Mouse (Mus musculus) urinary bladder, postnatal 4 days (tissue): ENCODE results near the gene B3gntl1.

Experiments
- DNase-seq, 2 experiments: peaks; one replicate each; pipeline ENCODE4 v3.0.0; 2021 to 2022; ENCODE audit warnings: low spot score in 2 of 2

Gene B3gntl1

DNA sequence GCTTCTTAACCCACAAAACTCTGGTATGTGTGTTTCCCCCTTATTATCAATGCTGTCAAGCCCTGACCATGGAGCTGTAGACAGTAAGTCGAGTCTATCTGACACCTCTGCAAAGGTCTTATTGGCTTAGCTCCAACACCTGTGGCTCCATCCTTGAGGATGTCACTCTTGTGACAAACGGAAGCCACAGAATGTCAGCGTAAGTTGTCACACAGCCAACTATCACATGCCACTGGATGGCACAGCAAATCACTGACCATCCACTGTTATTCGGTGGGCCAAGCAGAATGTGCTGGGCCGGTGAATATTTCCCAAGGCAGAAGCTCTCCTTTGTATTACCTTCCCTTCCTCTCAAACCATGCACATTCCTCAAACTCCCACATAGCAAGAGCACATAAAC is 24.8 kb downstream of the B3gntl1 start:
- DNase-seq: no peak

DNA sequence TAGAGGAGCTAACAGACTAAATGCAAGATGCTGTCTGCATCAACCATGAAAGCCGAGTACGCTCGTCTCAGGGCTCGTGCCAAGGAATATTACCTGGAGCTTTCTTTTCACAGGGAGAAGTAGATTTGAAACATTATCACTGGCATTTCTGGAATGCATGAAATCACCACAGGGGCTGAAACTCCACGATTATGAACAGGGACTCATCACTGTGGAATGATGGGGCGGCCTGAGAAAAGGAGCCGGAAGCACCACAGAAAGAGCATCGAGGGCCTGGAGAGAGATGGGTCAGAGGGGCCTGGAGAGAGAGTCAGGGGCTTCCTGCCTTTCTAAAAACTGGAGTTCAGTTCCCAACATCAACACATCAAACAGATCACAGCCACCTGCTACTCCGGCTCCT is 25.6 kb downstream of the B3gntl1 start:
- DNase-seq: no peak

DNA sequence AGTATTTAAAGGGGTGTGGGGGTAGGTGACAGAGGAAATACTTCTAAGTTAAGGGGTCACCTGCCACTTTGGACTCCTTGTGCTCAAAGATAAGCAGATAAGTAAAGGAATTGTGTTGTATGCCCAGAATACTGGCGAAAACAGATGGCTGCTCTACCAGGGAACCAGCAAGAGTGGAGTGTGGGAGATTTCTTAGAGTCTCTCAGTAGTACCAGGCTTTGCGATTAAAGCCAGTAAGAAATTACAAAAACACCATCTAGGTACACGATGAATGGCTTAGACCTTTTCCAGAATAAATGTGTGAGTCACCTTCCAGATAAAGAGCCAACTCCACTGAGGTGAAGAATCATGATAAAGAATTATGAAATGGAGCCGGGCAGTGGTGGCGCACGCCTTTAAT is 27.6 kb downstream of the B3gntl1 start:
- no peak for DNase-seq

DNA sequence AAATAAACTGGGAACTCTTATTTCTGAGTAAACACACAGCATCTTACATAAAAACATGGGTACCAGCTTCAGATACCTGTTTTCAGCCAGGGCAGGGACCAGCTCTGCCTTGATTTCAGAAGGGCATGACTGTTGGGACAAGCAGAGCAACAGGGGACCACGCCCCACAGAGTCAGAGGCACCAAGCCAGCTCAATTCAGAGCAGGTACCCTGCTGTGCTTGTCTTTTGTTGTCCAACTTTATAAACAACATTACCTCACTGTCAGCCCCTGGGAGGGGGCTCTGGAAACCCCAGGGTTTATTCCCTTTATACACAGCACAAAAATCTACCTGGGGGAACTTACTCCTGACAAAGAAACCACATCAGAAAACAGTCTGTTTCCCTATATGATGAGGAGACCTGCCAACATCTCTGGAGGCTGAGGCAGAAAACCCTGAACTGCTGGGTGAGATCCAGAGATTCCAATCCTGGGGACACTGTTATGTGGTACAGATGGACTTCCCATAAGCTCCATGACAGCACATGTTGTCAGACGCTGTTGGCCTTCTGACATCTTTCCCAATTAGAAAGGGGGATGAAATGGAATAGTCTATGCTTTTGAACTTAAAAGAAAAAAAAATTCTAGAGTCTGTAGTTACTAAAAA is 31.3 kb downstream of the B3gntl1 start:
- DNase-seq: no peak

DNA sequence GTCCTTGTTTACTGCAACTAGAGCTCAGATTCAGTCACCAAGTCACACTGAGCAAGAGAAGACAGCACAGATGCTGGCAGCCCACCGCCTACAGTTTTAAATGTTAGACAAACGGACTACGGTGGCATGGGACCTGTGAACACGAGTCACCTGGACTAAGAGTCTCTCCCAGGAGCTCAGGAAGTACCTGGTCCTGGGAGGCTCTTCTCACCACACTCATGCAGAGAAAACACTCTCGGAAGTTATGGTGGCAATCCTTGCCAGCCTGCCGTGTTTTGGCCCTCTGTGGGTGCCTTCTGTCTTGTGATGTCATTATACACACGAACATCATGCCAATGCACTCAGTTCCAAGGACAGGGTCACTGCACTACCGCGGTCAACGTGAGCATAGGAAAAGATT is 36.3 kb downstream of the B3gntl1 start:
- no peak for DNase-seq

DNA sequence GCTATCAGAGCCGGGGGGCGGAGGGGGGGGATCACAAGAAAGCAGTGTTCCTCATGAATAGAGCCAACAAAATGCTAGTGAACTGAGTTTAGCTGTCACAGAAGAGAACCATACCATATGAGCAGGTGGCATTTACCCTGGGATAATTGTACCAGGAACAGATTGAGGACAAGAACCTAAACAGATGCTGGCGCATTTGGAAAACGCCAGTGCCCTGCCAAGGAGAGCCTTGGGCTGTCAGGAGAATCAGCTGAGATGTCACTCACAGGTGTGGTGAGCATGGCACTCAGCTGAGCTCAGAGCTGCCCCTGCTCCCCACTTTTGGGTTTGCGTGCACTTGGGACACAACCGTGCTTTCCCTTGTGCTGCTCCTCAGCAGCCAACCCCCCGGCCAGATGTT is 41.5 kb downstream of the B3gntl1 start:
- DNase-seq: no peak

DNA sequence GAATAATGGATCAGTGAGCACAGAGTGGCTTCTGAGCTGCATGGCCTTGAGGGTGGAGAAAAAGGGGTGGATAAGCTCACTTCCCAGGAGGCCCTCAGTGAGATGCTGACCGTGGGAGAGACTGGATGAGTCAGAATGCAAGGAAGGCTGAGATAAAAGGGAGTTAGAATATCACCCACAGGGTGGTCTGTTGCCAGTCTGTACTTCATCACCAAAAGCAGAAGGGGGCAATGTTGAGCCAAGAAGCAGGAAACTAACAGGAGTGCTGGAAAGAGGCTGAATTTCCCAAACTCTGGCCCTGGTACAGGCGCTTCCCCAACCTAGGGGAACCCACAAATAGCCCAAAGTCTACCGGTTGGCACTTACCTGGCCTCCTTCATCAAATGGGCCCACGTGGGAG is 42.5 kb downstream of the B3gntl1 start:
- DNase-seq: no peak

DNA sequence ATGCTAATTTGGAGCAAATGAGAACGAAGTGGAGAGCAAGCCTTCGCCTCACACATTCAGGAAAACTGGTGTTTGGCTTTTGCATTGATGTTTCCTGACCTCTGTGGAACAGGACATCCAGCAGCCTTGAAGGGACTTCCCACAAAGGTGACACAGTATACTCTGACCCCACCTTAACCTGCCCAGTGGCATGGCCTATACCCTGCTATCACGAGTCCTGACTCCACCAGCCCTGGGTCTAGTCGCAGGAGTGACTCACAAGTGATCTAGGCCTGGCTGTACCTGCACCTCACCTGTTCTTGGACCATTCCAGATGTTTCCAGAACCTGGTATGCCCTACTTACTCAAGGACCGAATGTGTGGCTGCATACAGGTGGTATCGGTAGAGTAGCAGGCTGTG is 43.4 kb downstream of the B3gntl1 start:
- no peak for DNase-seq

DNA sequence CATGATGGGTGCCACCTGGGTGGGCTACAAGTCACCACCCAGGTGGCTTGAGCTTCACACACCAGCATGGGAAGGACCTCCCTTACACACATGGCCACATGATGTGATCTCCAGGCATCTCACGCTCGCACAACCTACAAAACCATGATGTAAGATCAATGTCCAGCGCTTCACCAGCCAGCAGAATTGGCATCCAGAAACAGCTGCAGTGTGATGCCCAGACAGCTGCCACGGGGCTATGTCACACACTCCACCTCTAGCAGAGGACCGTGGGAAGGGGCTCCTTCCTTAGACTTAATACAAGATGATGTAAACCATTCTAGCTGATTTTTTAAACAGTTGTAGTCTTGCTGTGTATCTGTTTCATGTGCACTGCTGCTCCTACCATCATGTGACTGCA is 45.4 kb downstream of the B3gntl1 start:
- no peak for DNase-seq

DNA sequence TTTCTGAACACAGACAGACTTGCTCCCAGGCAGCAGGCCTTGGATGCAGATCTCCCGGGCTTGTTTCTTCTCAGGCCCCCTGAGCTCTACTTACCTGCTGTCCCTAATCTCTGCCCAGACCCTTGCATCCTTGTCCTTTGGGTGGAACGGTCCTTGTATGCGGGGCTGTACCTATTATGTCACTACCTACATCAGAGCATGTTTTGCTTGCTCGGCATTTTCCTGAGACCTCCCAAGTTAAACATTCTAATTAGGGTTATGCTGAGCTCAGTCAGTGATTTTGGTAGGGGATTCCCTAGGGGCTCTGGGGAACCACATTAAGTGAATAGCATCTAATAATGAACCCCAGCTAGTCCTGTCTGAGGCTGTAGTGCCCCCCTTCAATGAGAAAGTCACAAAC is 47.9 kb downstream of the B3gntl1 start:
- no peak for DNase-seq

DNA sequence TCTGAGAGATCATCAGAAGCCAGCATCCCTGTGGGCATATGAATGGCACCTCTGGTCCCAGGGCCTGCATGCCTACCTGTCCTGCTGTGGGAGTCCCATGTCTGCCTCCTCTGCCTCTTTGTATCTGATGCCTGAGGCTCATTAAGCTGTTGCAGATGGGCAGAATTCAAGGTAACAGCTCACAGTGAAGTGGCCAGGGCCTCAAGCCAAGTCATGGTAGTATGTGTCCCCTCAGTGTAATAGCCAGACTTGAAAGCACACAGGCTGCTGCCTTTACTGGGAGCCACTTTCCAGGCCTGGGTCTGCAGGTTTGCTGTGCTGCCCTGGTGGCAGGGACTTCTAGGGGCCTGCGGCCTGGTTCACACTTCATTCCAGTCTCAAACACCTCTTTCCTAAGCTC is 55.6 kb downstream of the B3gntl1 start:
- no peak for DNase-seq

DNA sequence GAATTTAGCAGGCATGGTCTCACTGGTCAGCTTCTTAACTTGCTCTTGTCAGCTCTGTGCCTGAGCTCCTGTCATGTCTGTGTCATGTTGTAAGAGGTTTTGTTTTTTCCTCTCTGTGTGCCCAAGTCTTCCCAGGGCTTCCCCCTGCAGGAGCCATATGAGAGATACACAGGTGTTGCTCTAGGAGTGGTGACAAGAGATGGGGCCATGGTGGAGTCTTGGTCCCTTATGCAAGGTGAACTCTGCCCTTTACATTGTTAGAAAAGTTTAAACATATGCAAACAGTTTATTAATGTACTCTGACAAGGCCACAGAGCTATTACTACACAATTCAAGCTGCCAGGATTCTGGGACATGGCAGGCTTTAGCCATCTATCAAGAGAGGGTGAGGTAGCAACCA is 56.5 kb downstream of the B3gntl1 start:
- no peak for DNase-seq

DNA sequence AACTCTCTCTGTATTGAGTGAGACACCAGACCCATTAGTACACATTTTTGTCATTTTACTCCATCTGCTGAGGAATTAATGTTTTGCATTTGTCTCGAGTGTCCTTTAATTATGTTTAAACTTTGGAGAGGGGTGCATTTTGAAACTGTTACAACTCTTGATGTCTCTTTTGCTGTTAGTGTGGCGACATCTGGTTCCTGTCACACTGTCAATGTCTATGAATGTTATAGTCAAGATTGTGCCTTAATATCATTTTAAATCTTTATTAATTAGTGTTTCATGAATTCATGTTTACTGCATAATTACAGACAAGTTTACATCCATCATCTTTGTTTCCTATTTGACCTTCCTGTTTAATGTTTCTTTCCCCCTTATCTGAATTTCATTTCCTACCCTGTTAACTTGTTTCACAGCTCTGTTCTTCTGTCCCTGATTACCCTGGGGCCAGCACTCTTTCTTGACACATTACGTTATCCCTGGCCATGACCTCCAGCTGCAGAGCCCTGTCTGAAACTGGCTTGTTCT is 56.9 kb downstream of the B3gntl1 start:
- no peak for DNase-seq

DNA sequence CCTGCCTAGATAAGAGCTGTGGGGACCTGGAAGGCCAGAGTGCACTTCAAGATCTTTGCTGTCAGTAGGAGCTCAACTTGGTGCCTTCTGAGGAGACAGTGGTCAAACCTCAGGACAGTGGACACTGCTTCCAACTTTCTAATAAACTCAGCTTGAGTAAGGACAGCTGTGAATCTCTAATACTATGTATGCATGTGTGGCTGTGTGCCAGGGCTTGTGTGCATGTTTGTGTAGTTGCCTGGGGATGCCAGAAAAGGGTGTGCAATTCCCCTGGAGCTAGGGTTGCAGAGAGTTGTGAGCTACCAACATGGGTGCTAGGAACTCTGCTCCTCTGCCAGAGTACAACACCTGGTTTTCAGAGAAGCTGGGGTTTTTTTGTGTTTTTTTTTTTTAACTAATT is 62.0 kb downstream of the B3gntl1 start:
- no peak for DNase-seq

DNA sequence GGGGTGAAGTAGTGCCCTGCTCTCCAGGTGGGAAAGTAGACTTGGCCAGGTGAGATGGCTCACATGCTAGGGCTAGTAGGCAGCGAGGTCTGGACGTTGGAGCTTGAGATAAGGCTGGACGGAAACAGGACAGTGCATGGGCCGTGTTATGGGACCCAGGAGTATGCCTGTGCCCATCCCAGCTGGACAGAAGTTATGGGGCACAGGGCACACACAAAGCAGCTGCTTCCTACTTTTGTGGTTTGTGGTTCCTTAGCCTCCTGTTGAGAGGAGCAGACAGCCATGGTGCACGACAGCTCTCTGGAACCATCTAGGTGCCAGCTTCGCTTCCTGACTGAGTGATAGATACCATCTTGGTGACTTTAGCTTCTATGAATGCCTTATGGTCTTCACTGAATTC is 67.3 kb downstream of the B3gntl1 start:
- no peak for DNase-seq

DNA sequence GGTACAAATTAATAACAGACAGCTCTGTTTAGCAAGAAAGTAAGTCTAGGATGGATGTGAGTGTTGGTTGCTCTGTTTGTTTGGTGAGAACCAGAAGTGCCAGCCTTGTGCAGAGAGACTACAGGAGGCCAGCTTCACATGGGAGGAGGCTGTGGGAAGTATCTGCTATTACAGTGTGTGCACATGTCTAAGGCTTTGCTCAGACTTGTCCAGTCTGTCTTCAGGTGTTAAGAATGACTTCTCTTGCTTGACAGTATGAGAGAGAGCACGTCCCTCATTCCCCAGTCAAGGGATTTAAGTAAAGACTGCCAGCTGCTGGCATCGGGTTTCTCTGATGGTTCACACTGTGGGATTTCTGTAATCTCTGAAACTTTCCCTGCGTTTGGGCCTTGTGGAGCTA is 71.5 kb downstream of the B3gntl1 start:
- DNase-seq: no peak

DNA sequence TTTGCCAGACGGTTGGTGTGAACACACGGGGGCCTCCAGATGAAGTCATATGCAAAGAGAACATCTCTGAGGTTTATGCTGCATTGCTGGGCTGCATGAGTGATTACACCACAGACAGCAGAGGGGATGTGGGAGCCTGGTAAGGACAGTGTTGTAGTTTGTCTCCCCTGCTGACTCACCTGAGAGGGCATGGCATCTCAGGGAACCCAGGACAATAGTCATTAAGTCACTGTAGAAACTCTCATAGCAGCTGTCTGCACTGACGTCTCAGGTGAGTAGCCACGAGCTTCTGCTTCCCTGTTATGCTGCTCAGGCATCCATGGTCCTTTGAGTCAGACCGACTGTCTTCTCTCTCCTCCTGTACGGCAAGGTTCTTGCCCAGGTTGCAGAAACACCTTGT is 75.7 kb downstream of the B3gntl1 start:
- DNase-seq: no peak

DNA sequence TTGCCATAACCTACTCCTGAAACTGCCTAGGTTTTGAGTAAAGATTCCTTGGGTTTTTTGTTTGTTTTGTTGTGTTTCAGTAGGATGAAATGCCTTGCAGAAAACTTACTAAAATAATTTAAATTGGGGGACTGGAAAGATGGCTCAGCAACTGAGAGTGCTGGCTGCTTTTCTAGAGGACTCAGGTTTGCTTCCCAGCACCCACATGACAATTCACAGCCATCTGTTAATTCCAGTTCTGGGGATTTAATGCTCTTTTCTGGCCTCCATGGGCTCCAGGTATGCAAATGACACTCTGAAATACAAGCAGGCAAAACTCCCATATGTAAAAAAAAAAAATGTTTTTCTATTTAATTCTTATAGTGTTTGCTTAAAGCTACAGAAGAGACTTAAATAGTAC is 91.1 kb downstream of the B3gntl1 start:
- no peak for DNase-seq
